Mouse (Mus musculus): ENCODE measurements at regions not wholly inside any gene's neighbourhood (a gene's known extent, or its start where the extent isn't known, plus 50 kb on each side); places are given as distances from the start of the nearest gene placed in this dataset.

DNA sequence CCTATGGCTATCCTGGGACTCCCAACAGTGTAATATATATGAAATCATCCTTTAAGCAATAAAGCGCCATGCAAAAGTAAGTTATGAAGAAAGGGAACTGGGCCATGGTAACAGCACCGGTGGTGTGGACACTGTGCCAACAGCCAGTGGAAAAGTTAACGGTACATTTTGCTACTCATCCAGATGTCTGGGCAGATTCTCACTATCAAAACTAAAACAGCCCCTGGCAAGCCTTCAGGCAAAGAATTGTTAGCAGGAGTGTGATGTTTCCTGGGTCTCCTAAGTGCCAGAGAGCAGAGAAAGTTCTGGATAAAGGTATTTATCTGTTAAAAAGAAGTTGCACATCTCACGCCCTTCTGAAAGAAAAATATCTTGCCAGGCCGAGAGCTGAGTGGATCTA, 198.0 kb upstream of the Hnrnpa3 start:
- TF ChIP-seq HCFC1 (IDR thresholded peaks at IDR 0.05; ENCODE audit: low read depth, low read length): no peak
- no peak for TF ChIP-seq POLR2A (IDR thresholded peaks at IDR 0.05; ENCODE audit: low read depth, low read length)
- TF ChIP-seq RCOR1 (conservative IDR thresholded peaks at IDR 0.05; ENCODE audit: low read depth, low read length): no peak
- no peak for TF ChIP-seq UBTF (IDR thresholded peaks at IDR 0.05; ENCODE audit: low read depth, low read length)
- no peak for TF ChIP-seq CTCF (conservative IDR thresholded peaks at IDR 0.05 in 1 of 2, IDR thresholded peaks at IDR 0.05 in 1 of 2; ENCODE audit: low read depth in 2 of 2, low read length in 2 of 2)
- TF ChIP-seq BHLHE40 (IDR thresholded peaks at IDR 0.05; ENCODE audit: low read depth, low read length): no peak
- no peak for TF ChIP-seq JUND (conservative IDR thresholded peaks at IDR 0.05; ENCODE audit: low read depth, low read length)
- no peak for TF ChIP-seq SIN3A (IDR thresholded peaks at IDR 0.05; ENCODE audit: low read length)
- no peak for TF ChIP-seq ZKSCAN1 (IDR thresholded peaks at IDR 0.05; ENCODE audit: borderline replicate concordance, low read depth, low read length)
- no peak for TF ChIP-seq MYC (IDR thresholded peaks at IDR 0.05; ENCODE audit: low read depth, low read length)
- no peak for TF ChIP-seq NRF1 (IDR thresholded peaks at IDR 0.05; ENCODE audit: low read depth, low read length)
- no peak for TF ChIP-seq EP300 (IDR thresholded peaks at IDR 0.05; ENCODE audit: low read length)
- no peak for TF ChIP-seq NELFE (IDR thresholded peaks at IDR 0.05; ENCODE audit: low read depth, low read length)
- TF ChIP-seq KAT2A (IDR thresholded peaks at IDR 0.05; ENCODE audit: insufficient replicate concordance, low read length): no peak
